Mouse (Mus musculus) midbrain, embryonic 10.5 days (tissue): Measurements from ENCODE around the gene Ubash3b. TPM values are rescaled to one million over a fixed set of nuclear protein-coding genes. Genes with fewer than 3 reads are reported as not detected.

Experiments
- DNase-seq: peaks from one replicate; pipeline ENCODE4 v3.0.0-alpha.2; 2017; ENCODE audit warnings: low spot score
- H3K27ac ChIP-seq: fragments of 300-500 bp; sonication (generic); replicated peaks from 2 replicates; pipeline ENCODE4 v1.5.1; 2016; ENCODE audit warnings: mild to moderate bottlenecking
- H3K27me3 ChIP-seq: fragments of 300-500 bp; sonication (generic); 2 replicates; pipeline ENCODE4 v1.6.1; 2016; ENCODE audit warnings: low read depth, mild to moderate bottlenecking; ENCODE audit not compliant: poor library complexity, severe bottlenecking
- H3K36me3 ChIP-seq: fragments of 300-500 bp; sonication (generic); 2 replicates; pipeline ENCODE4 v1.6.1; 2016; ENCODE audit warnings: mild to moderate bottlenecking, moderate library complexity
- H3K4me1 ChIP-seq: fragments of 300-500 bp; sonication (generic); 2 replicates; pipeline ENCODE4 v1.6.1; 2016
- H3K4me3 ChIP-seq: fragments of 300-500 bp; sonication (generic); 2 replicates; pipeline ENCODE4 v1.5.1; 2016; ENCODE audit warnings: mild to moderate bottlenecking, moderate library complexity
- H3K9me3 ChIP-seq: fragments of 300-500 bp; sonication (generic); replicated peaks from 2 replicates; pipeline ENCODE4 v1.6.1; 2016; ENCODE audit warnings: mild to moderate bottlenecking
- WGBS: fragments of 180-500 bp; shearing (Covaris S2); methylation state at CpG from one replicate; pipeline ENCODE4 v1.1.7; 2016; 5-methylcytosine and 5-hydroxymethylcytosine counted together
- polyA plus RNA-seq: library from polyadenylated mRNA; unstranded; fragments of >200 nt; fragmentation: Nextera tagmentation; extraction: Ambion mirVana; gene quantifications from 2 replicates; pipeline ENCODE4 v1.2.1, GENCODE M21; 2016

Gene Ubash3b
- polyA plus RNA-seq, 1 experiment from 2014 or later = 5.8 TPM

DNA sequence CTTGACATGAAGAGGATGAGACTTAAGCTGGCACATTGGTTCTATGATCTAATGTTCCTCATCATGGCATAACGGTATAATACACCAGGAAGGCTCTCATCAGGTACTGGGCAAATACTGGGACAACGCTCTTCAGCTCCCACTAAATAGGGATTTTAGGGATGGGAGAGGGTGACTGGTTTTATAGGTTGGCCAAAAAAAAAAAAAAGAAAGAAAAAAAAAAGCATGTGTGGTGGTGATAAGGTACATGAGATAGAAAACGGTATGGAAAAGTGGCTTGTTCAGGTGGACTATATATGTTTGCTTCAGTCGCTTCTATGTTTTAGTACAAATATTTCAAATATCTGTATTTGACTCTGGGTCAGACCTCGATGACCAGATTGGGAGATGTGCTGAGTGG lies 86.0 kb downstream of the Ubash3b start:
- 91% methylated on average over 5 of the region's 5 CpGs for WGBS
- peak overlapping the region; percentile 72; the same call in 1 of the 2 replicates for H3K27ac ChIP-seq

DNA sequence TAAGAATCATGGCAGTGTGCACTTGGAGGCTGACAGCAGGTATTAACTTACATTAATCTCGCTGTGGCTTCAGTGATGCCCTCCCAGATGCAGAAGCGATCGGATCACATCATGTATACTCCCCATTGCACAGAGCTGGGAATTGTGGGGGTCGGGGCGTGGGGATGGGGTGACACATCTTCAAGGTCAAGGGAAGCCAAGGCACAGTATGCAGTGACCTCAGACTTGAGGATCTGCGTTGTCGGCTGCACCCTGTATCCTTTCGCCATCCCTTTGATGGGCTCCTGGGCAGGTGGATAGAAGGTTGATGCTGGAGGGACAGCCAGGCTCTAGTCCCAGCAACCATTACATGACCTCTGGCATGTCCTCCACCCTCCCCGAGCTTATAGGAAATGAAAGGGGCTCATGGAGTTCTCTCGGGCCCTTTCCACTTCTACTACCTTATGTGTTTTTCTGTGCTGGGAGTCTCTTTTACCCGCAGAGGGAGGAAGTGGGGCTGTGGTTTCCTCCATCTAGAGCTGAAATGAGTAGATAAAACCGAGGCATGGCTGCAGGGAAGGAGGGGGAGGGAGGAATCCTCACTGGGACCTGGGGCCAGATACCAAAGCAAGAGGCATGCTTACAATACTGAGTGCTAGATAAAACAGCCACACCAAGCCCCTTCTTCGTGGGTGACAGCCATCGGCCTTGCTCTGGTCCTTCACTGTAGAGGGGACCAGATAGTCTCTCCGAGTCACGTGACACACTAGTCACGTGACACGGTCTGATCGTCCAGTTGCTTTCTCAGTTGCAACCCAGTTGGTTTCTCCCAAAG lies 88.1 kb downstream of the Ubash3b start:
- Histone ChIP-seq H3K27me3 (no peaks in the 10 kb centered on the region), H3K9me3 (no peaks in the 10 kb centered on the region), H3K27ac (no peak overlapping the region), H3K4me3 (no peak overlapping the region), H3K36me3 (no peaks in the 10 kb centered on the region), H3K4me1 (peaks cover 29% of the 10 kb centered on the region)
- no peak for DNase-seq
- WGBS = 88% methylated on average over 19 of the region's 19 CpGs

More for the DNA sequence above, 86.0 kb downstream of the Ubash3b start:
- DNase-seq = no peak
- H3K36me3 ChIP-seq = no peaks in the 10 kb centered on the region
- no peaks in the 10 kb centered on the region for H3K9me3 ChIP-seq
- H3K4me3 ChIP-seq = no peak overlapping the region
- no peaks in the 10 kb centered on the region for H3K27me3 ChIP-seq
- peaks cover 43% of the 10 kb centered on the region for H3K4me1 ChIP-seq

DNA sequence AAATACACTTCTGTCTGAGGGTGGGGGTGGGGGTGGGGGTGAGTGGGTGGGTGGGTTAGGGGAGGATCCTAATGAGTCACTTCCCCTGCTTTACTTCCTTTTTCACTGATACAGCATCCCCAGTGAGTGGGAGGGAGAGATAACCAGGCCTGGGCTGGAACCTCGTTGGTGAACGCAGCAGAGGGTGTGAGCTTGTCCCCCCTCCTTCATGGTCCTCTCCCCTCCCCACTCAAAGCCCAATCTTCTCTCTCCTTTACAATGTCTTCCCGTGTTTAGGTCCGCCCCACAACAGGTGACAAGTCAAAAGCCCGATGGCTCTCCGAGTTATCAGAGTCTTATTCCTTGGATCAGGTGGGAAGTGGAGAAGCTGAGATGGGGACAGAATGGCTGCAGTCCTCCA lies 88.7 kb downstream of the Ubash3b start:
- no peak for DNase-seq
- no peaks in the 10 kb centered on the region for H3K36me3 ChIP-seq
- WGBS = 81% methylated on average over 6 of the region's 6 CpGs
- no peak overlapping the region for H3K27ac ChIP-seq
- no peaks in the 10 kb centered on the region for H3K27me3 ChIP-seq
- H3K9me3 ChIP-seq = no peaks in the 10 kb centered on the region
- H3K4me3 ChIP-seq = no peak overlapping the region
- peaks cover 23% of the 10 kb centered on the region for H3K4me1 ChIP-seq

DNA sequence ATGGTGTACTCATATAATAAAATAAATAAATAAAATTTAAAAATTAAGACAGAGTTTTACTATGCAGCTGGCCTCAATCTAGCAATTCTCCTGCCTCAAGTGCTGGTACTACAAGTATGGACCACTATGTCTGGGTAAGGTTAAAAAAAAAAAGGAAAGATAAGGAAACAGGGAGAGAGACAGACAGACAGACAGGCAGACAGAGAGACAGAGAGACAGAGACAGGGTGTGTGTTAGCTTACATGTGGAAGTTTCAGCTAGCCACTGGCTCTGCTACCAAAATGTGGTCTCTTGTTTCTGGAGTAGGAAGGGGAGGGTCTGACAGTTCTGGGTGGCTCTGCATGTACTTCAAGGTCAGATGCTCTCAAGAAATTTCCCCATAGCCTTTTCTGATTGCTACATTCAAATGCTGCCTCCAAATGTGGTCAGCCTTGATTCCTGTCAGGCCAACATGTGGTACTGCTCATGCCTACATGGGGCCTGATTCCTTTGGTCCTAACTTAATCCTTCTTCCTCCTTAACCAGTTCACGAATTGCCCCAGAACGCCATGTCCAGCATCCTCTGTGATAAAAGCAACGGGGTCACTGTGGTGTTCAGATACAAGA lies 89.5 kb downstream of the Ubash3b start:
- no peak overlapping the region for H3K27ac ChIP-seq
- H3K27me3 ChIP-seq = no peaks in the 10 kb centered on the region
- H3K4me1 ChIP-seq = peaks cover 23% of the 10 kb centered on the region
- H3K9me3 ChIP-seq = no peaks in the 10 kb centered on the region
- H3K36me3 ChIP-seq = no peaks in the 10 kb centered on the region
- no peak for DNase-seq
- 78% methylated on average over 3 of the region's 3 CpGs for WGBS
- no peak overlapping the region for H3K4me3 ChIP-seq

DNA sequence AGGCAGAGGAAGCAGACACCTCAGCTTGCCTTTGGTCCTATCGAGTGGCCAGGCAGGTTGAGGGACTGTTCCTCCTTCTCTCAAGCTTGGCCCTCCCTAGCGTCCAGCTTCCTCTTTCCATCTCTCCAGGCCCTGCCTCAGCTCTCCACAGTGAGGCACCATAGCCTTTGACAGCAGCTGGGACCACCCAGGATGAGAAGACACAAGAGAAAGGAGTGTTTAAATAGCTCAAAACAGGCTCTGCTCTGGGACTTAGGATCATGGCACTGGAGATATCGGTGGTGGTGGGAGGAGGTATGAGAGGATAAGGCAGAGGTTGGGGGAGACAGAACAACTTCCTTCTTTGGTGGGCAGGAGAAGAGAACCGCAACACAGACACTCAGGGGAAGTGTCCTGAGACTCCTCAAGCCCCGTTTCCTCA lies 90.7 kb downstream of the Ubash3b start:
- no peaks in the 10 kb centered on the region for H3K9me3 ChIP-seq
- 69% methylated on average over 5 of the region's 5 CpGs for WGBS
- H3K36me3 ChIP-seq = no peaks in the 10 kb centered on the region
- peaks cover 11% of the 10 kb centered on the region; the same call in 1 of the 2 replicates for H3K4me1 ChIP-seq
- no peak overlapping the region for H3K4me3 ChIP-seq
- DNase-seq = no peak
- no peaks in the 10 kb centered on the region for H3K27me3 ChIP-seq
- 0 out of 2 replicates have a peak overlapping the region, but pooled peaks have one; percentile 4 for H3K27ac ChIP-seq

DNA sequence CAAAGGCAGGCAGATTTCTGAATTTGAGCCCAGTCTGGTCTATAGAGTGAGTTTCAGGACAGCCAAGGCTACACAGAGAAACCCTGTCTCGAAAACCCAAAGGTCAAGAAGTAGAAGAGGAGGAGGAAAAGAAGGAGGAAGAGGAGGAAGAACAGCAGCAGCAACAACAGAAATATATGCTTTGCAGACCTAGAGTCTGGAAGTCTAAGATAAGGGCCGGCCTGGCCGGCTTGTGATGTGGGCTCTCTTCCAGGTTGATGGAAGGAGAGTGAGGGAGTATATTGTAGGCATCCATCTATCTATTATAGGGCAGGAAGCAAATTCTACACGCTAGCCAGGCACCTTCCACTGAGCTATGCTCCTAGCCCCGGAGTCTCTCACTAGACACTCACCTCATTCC lies 92.0 kb downstream of the Ubash3b start:
- Histone ChIP-seq H3K27ac (no peak overlapping the region), H3K4me3 (no peak overlapping the region), H3K36me3 (no peaks in the 10 kb centered on the region), H3K9me3 (no peaks in the 10 kb centered on the region), H3K27me3 (no peaks in the 10 kb centered on the region), H3K4me1 (peaks cover 11% of the 10 kb centered on the region; the same call in 1 of the 2 replicates)
- 92% methylated on average over 5 of the region's 5 CpGs for WGBS
- no peak for DNase-seq

DNA sequence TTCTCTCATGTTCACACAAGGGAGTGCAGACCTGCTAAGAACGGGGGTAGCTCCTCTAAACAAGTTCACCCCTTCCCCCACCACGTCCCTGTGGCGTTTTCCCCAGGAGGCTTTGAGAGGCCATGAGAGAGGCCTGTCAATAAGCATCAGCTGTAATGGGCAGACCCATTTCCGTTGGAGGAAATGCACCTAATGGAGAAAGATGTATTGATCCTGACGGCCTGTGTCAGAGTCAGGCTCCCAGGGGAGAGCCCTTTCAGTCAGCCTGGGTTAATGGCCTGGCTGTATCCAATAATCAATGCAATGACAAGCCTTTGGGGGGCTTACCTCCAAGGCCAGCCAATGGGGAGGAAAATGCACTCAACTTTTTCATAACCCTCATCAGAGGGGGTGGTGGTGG lies 100.1 kb downstream of the Ubash3b start:
- 53% methylated on average over 5 of the region's 5 CpGs for WGBS
- Histone ChIP-seq H3K27me3 (no peaks in the 10 kb centered on the region), H3K4me1 (peaks cover 22% of the 10 kb centered on the region), H3K36me3 (no peaks in the 10 kb centered on the region), H3K27ac (peak overlapping the region; percentile 65), H3K9me3 (no peaks in the 10 kb centered on the region), H3K4me3 (no peak overlapping the region)
- no peak for DNase-seq

DNA sequence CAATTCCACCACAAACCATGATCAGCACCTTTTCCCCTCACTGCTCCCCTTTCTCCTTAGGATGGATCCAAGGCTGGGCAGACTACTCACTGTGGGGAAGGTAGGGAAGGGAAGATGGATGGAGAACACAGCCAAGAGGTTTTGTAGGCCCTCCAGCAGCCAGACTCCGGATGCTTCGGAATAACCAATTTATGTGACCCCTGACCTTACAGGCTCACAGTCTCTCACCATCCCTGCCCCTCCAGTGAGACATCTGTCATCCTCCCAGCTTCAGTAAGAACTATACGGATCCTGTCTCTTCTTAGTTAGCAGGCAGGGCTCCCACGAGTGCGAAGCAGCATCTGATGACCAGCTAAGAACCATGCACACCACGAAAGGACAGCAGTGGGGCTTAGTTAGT lies 100.9 kb downstream of the Ubash3b start:
- Histone ChIP-seq H3K4me3 (no peak overlapping the region), H3K27me3 (no peaks in the 10 kb centered on the region), H3K4me1 (peaks cover 22% of the 10 kb centered on the region), H3K9me3 (no peaks in the 10 kb centered on the region), H3K27ac (0 out of 2 replicates have a peak overlapping the region, but pooled peaks have one; percentile 1), H3K36me3 (no peaks in the 10 kb centered on the region)
- DNase-seq = no peak
- 77% methylated on average over 6 of the region's 6 CpGs for WGBS

DNA sequence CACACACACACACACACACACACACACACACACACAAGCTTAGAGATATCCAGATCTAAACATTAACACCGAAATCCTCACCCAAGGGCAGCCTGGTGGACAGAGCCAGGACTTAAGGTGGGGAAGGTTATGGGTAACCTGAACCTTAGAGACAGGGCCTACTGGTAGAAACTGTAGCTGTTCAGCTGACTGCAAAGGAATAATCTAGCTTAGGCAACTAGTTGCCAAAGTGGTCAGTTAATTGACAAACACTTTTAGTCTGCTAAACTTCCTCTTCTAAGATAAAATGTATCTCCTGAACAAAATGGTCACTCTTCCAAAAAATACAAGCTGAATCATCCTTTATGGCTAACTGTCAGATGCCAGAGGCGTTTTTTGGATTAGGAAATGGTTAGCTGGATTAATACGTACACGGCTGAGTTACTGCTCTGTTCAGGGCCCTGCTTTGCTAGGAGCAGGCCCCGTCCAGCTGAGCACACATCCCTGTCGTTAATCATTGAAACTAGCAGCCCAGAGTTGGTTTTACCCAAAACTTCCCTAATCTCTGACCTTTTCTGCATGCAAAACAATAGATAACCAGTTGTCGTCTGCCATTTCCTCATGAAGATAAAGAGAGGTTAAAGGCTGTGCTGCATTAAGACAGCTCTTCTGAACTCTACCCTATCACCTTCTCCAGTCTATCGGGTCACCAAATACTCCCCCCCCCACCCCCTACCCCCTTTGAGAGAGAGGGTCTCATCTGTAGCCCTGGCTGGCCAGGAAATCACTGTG lies 102.5 kb downstream of the Ubash3b start:
- no peaks in the 10 kb centered on the region for H3K27me3 ChIP-seq
- WGBS = 72% methylated on average over 8 of the region's 8 CpGs
- H3K4me1 ChIP-seq = peaks cover 22% of the 10 kb centered on the region
- no peak for DNase-seq
- H3K36me3 ChIP-seq = no peaks in the 10 kb centered on the region
- no peaks in the 10 kb centered on the region for H3K9me3 ChIP-seq
- no peak overlapping the region for H3K27ac ChIP-seq
- no peak overlapping the region for H3K4me3 ChIP-seq

DNA sequence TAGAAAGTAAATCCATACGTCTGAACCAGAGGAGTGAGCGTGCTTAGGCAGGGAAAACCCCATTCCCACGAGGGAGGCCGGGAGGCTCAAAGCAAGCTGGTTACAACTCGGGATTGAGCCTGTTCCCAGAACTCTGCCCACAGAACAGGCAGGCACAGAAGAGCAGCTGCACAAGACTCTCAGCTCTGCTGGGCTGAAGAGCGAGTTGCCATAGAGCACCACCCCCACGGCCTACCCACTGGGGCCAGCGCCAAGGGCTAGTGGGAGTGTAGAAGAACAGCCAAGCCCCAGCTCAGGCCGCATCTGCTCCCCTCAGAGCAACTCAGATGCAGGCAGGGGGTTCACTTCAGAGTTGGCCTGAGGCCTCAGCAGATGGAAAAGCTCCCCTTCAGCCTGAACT lies 107.3 kb downstream of the Ubash3b start:
- H3K27ac ChIP-seq = no peak overlapping the region; the same call in 1 of the 2 replicates
- H3K4me1 ChIP-seq = peaks cover 14% of the 10 kb centered on the region; the same call in 1 of the 2 replicates
- DNase-seq = no peak
- no peaks in the 10 kb centered on the region for H3K36me3 ChIP-seq
- 85% methylated on average over 9 of the region's 9 CpGs for WGBS
- no peaks in the 10 kb centered on the region for H3K9me3 ChIP-seq
- no peak overlapping the region for H3K4me3 ChIP-seq
- no peaks in the 10 kb centered on the region for H3K27me3 ChIP-seq

DNA sequence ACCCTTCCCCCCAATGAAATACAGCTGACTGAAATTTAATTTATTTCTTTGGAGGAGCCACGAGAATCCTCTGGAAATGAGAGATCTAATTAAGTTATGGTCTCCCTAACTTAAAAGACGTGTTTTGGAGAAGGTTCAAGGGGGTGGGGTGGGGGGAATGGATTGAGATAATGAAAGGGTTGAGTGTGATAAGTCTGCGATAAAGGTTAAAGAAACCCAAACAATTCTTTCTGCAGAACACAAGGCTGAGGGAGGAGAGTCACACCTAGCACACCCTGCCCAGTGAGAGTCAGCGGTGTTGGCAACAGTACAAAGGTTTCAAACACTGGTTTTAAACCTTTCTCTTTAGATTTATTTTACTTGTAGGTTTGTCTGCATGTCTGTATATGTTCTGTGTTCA lies 108.0 kb downstream of the Ubash3b start:
- no peaks in the 10 kb centered on the region for H3K27me3 ChIP-seq
- H3K9me3 ChIP-seq = no peaks in the 10 kb centered on the region
- DNase-seq = no peak
- H3K36me3 ChIP-seq = no peaks in the 10 kb centered on the region
- H3K4me3 ChIP-seq = no peak overlapping the region
- 73% methylated on average over 4 of the region's 4 CpGs for WGBS
- H3K4me1 ChIP-seq = peaks cover 12% of the 10 kb centered on the region; the same call in 1 of the 2 replicates
- no peak overlapping the region for H3K27ac ChIP-seq

DNA sequence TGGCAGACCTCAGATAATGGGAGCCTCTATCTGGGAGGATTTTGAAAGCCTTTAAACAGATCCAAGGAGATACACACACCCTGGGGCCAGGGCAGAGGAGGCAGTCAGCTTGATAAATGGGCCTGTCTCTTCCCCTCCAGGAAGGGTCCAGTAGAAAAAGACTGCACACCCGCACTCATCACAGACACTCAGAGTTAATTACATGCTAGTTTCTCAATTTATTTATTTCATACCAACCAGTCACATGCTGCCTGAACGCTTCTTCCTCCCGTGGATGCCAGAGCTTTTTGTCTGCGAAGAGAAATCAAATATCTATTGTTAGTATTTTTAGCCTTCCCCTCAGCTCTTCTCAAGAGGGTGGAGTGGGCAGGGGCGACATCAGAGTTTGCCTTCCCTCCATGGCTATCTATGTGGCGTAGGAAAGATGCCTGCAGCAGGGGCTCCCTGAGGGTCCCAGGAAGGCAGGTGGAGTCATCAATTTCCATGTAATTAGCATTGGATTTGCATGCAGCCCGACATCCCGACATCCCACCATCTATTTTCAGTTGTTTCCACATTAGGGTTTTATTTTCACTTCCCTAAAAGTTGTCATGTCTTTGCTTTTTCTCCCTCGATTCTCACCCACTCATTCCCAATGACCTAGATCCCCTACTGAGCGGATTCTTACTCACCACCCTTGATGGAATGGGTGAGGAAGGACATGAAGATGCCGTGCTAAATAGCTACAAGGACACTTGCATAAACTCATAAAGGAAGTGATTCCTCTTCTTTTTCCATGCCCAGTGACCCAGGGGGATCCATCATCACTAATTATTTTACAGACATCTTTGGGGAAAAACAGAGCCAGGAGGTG lies 110.2 kb downstream of the Ubash3b start:
- H3K9me3 ChIP-seq = no peaks in the 10 kb centered on the region
- no peaks in the 10 kb centered on the region for H3K36me3 ChIP-seq
- no peaks in the 10 kb centered on the region for H3K27me3 ChIP-seq
- H3K4me3 ChIP-seq = no peak overlapping the region
- no peak overlapping the region for H3K27ac ChIP-seq
- WGBS = 79% methylated on average over 11 of the region's 11 CpGs
- DNase-seq = no peak
- H3K4me1 ChIP-seq = peaks cover 12% of the 10 kb centered on the region; the same call in 1 of the 2 replicates
